Mouse (Mus musculus) kidney, postnatal 4 days (tissue): ENCODE results near the gene Fer.
"Not testable (repeated sequence)": the region's sequence is repeated elsewhere in the genome, so short reads cannot be mapped to it uniquely, and the experiment has no call there.

ENCODE experiments used
- DNase-seq, 2 experiments: peaks; one replicate each; pipeline ENCODE4 v3.0.0; 2021; ENCODE audit warnings: mixed read lengths in 2 of 2

Fer gene

DNA sequence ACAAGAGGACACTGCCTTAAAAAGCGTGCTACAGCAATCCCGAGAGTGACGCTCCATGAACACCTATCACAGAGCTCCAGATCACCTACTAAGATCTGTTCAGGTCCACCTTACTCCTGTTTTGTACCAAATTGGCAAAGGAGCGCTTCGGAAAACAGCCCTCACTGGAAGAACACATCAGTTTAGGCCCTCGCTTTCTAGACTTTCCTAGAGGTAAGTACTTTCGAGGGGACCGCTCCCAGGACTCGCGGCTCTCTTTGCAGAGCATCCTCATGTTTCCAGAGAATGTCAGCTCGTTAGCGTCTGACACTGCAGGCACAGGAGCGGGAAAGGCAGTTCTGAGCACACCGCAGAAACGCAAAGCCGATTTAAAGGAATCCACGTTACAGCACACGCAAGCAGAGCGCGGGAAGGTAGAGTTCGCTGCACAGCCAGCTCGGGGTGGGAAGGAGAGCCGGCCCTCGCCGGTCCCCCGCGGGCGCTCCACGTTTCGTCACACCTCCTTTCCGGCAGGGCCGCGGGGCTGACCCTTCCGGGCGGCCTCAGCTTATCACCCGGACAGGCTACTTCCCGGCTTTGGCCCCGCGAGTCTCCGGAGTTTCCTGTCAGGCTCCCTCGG, at the start of gene Fer:
Gene Fer (plus strand): TSS at position 51 of the 619 bp plus-strand sequence.
- DNase-seq: no peak

- no peak for DNase-seq
Observed at GRCm38 (mm10) chr17:63813552-63813951, 49.3 kb upstream of the Fer start.

DNA sequence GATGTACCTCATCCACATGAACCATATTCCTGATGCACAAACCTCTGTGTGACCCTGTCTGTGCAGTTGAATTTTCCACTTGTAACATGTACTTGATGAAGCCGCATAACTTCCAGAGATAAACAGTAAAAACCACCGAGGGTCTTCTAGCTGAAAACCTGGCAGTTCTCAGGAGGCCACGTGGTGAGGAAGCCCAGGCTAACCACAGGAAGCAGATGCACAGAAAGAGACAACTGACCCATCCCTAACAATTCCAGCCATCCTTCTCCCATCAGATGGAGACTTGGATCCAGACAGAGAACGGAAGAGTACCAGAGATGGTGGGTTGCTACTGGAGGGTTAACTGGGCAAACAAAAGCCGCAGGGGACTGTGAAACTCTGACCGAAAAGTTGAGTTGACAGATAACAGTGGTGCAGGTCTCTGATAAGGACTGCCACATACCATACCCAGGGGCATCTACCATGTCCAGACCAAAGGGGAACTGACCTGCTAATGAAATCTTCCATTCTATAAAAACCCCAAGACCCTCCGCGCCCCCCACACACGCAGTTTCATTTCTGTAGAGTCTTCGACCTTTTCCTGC, 44.3 kb upstream of the Fer start:
- DNase-seq: no peak

DNA sequence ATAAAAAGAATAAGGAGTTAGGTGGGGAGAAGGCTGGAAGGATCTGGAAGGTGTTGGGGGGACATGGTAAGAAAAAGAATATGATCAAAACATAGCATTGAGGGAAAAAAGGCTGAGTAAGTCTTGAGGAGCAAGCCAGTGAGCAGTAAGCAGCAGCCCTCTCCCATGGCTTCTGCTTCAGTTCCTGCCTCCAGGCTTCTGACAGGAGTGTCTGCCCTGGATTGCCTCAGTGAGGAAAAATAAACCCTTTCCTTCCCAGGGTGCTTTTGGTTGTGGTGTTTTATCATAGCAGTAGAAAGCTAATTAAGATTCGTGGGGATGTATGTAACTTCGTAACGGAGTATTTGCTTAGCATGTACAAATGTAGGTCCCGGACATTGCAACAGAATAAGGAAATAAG, 38.7 kb upstream of the Fer start:
- no peak for DNase-seq

DNA sequence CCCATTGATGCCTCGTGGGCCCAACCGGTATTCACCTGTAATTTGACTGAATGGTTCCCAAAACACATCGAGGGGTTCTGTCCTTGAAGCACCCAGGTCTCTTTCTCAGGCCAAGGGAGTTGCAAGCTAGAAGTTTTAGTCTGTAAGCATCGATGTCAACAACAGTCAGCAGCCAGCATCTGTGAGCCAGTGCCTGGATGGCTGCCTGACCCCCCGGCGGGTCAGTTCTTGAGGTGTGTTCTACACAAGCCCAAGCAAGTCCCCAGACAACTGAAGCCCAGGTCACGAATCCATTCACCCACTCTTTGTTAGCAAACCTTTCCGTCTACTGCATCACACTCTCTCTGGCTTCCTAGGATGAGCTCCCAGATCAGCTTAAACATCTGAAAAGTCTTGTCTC, 36.7 kb upstream of the Fer start:
- no peak for DNase-seq

- DNase-seq: no peak
Observed at GRCm38 (mm10) chr17:63826767-63827166, 36.1 kb upstream of the Fer start.

GRCm38 (mm10) chr17:63828561-63829332, 34.1 kb upstream of the Fer start:
- no peak for DNase-seq

DNA sequence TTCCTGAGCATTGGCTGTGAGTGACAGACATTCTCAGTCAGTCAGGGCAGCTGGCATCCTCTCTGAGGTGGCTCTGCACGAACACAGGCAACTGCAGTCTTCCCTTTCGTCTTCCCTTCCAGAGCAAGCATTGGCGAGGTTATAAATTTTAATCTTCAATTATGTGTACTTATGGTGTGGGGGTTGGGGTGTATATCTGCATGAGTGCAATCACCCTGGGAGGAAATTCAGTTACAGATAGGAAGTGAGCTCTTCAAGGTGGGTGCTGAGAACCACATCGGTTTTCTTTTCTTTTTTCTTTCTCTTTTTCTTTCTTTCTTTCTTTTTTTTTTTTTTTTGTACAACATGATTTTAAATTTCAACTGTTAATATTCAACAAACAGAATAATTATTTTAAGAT, 31.3 kb upstream of the Fer start:
- no peak for DNase-seq

DNA sequence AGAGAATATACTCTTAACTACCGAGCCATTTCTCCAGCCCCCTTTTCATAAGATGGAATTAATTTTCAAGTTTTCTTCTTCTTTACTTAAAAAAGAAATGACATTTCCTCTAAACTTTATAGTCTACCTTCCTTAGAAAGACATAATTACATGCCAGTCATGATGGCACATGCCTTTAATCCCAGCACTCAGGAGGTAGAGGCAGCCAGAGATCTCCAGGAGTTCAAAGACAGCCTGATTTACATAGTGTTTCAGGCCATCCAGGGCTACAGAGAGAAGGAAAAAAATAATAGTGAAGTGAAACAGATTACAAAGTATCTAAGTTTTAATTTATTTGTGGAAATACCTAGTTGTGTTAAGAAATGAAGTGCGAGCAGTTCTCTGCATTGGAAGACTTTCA, 26.6 kb upstream of the Fer start:
- DNase-seq: no peak

DNA sequence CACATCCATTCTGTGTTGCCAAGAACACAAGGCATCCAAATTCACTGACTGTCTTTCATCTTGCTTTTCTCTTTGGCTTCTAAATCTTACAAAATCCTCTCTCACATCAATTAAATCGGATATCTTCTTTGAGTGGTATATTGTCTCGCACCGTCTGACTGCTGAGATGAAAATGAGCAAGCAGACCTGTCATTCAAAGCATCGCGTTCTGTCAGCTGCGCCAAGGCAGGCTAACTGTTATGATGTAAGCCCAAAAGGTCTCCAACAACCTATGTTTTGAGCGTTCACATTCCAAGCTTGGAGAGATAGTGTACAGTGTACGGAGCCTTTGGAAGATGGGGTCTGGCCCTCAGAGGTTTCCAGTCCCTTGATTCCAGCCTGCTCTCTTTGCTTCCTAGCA, 26.2 kb upstream of the Fer start:
- DNase-seq: no peak

DNA sequence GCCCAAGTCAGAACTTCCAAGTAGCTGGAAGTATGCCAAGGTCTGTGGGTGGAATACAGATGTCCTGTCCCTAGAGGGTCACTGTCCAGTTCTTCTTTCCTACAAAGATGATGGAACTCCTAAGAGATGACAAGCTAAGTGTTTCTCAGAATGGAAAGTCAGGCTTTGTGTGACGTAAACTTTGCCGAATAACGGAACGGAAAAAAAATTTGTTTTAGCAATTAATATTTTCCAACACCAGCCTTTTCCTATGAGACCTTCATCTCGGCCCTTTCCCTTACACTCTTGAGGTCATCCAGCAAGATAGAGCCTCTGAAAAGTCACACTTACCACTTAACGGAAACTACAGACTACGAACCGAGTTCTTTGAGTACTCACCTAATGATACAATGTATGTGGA, 24.7 kb upstream of the Fer start:
- DNase-seq: no peak

GRCm38 (mm10) chr17:63839636-63840269, 23.1 kb upstream of the Fer start:
- no peak for DNase-seq

GRCm38 (mm10) chr17:63842226-63842625, 20.6 kb upstream of the Fer start:
- no peak for DNase-seq

- peak; percentile 10 to 19 for DNase-seq
Observed at GRCm38 (mm10) chr17:63844936-63845335, 17.9 kb upstream of the Fer start.

DNA sequence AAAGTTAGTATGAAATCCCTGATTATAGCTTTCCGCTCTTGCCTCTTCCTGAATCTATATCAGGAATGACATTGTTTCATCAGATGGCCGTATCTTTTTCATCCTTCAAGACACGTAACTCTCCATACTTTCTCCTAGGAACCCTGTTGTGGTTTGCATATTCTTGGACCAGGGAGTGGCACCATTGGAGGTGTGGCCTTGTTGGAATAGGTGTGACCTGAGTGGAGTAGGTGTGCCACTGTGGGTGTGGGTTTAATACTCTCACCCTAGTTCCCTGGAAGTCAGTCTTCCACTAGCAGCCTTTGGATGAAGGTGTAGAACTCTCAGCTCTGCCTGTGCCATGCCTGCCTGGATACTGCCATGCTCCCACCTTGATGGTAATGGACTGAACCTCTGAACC, 17.1 kb upstream of the Fer start:
- DNase-seq: not testable (repeated sequence)

DNA sequence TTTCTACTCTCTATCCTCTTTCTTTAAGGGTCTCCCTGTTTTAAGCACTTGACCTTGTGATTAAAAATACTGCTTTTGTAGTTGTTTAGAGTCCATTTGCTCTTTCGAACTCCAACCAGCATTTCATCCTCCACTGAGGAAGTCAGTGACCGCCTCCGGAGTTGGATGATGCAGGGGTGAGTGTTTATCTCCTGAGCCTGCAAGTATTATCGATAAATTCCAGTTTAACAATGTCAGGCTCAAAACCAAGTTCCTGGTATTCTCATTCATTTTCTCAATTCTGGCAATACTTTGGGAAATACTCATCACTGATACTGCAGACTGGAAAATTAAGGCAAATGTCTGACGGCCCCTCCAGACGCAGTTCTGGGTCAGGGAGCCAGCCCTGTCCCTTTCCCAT, 13.7 kb upstream of the Fer start:
- no peak for DNase-seq

- DNase-seq: peak; percentile 90 to 95
Observed at GRCm38 (mm10) chr17:63849566-63849965, 13.3 kb upstream of the Fer start.

- no peak for DNase-seq
Observed at GRCm38 (mm10) chr17:63850016-63850415, 12.8 kb upstream of the Fer start.

- no peak for DNase-seq
Observed at GRCm38 (mm10) chr17:63857023-63857544, 5.8 kb upstream of the Fer start.

GRCm38 (mm10) chr17:63860988-63861387, 1.9 kb upstream of the Fer start:
- DNase-seq: peak; percentile 43 to 63

DNA sequence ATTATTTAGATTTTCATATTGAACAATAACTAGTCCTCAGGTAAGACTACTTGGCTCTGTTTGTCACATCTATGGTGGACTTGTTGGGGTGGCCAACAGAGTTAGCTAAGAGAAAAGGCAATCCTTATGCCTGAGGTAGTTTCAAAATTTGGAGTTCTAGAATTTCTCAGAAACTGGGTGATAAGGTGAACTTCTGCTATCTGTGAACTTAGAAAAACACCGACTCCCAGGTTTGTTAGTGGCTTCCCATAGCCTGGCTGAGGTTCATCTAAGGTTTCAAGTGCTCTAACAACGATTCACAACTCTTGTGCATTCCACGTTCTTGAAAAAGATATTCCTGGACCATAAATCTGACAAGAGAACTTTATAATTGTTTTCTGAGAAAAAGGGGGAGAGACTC, 463 bp upstream of the Fer start:
- DNase-seq: no peak

DNA sequence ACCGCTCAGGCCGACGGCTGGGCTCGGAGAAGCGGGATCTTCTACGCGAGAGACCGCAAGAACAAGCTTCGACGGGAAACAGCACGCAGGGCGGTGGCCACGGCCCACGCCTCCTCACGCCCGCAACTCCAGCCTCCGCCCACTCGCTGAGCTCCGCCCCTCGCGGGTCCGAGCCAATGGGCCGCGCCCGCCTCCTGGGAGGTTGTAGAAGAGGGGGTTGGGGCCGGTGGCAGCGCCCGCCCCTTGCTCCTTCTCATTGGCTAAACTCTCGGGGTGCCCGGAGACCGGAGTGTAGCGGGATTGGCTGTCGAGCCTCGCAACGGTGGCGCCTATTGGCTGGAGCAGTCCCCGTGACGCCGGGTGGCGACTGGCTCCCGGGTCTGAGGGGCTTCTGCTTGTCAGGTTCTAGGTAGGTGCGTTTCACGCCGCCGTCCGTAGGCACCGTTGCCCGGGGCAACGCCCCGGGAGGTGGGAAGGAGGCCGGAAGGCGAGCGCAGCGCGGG, 836 bp downstream of the Fer start, which contains the start of gene A930002H24Rik:
Gene A930002H24Rik (minus strand): TSS at position 145 of the 503 bp plus-strand sequence.
- peak; percentile 99 for DNase-seq

- DNase-seq: peak; percentile 64 to 77
Observed at GRCm38 (mm10) chr17:63864171-63864571, 1.3 kb downstream of the Fer start.
